9 mouse cellular contexts compared by ENCODE assay signal in the genomic region with DNA sequence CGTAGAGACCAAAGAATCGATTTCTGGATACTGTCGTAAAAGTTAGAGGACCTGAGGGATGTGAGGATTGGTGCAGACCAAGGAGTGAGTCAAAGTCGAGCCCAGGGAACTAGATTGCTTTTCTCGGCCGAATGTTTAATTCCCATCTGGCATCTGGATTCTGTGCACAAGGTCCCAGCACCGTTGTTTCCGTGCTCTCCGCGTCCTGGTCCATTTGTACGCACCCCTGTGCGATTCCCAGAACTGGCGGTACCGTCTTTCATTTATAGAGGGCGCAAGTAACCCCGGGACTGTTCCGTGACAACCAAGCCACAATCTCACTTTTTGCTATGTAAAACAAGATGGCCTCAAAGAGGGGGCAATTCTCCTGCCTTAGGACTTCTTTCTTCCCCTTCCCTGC. TPM values are rescaled to one million over a fixed set of nuclear protein-coding genes. Genes with fewer than 3 reads are reported as not detected.
A peak's percentile ranks its signal among the peaks of the same experiment; 100 is the strongest.
DNase-seq lines count a peak whose midpoint lies in the region; ATAC-seq and TF ChIP-seq lines count a peak whose summit lies in the region.
"Had no signal": no experiment of that assay in that cellular context is flagged by ENCODE, and none has a peak within 500 bp of the region (broad histone marks: within the 10 kb centered on the region; RNA-seq: fewer than 3 reads in every experiment).

No protein-coding gene starts in this region.

- peak; percentile 57 for ATAC-seq in forebrain, embryonic 12.5 days (ENCODE audit: low FRiP score)
- peak; percentile 65 for ATAC-seq in heart, postnatal 0 days (ENCODE audit: insufficient read depth, low read depth)
- ATAC-seq in liver, postnatal 0 days = peak; percentile 57
- peak; percentile 74 for ATAC-seq in neural tube, embryonic 13.5 days (ENCODE audit: low read depth)

- peak; percentile 81 for DNase-seq in c-Kit-positive CD71-positive TER-119-positive erythroid progenitor cells, embryonic 14.5 days (ENCODE audit: low spot score)
- peak; percentile 88 for DNase-seq in heart, postnatal 0 days (ENCODE audit: low spot score)
- peak; percentile 83 to 84 for DNase-seq in kidney, postnatal 36 days
- DNase-seq in liver, postnatal 0 days = peak; percentile 79
- DNase-seq in testis, postnatal 14 days (ENCODE audit: low spot score) = peak; percentile 72

- H3K4me1 ChIP-seq in E14TG2a.4 (replicated peaks; ENCODE audit: low read depth, low read length) = peaks cover 72% of the 10 kb centered on the region
- H3K4me1 ChIP-seq in forebrain, embryonic 12.5 days = peaks cover 28% of the 10 kb centered on the region
- peaks cover 12% of the 10 kb centered on the region for H3K4me1 ChIP-seq in heart, postnatal 0 days (ENCODE audit: control insufficient read depth, insufficient read depth)
- H3K4me1 ChIP-seq in liver, postnatal 0 days (ENCODE audit: insufficient read depth) = peaks cover 9% of the 10 kb centered on the region; the same call in 1 of the 2 replicates
- peaks cover 18% of the 10 kb centered on the region for H3K4me1 ChIP-seq in neural tube, embryonic 13.5 days (replicated peaks)

- TF ChIP-seq CTCF in E14TG2a.4 (conservative IDR thresholded peaks at IDR 0.05; ENCODE audit: low read length) = peak; percentile 15
- TF ChIP-seq CTCF in heart, postnatal 0 days (IDR thresholded peaks at IDR 0.05; ENCODE audit: low read depth) = peak; percentile 51
- TF ChIP-seq CTCF in liver, postnatal 0 days (IDR thresholded peaks at IDR 0.05; ENCODE audit: low read depth) = peak; percentile 77

- no peaks in the 10 kb centered on the region for H3K9me3 ChIP-seq in E14TG2a.4 (ENCODE audit: low read length)
- no peaks in the 10 kb centered on the region for H3K9me3 ChIP-seq in forebrain, embryonic 12.5 days
- no peaks in the 10 kb centered on the region for H3K9me3 ChIP-seq in heart, postnatal 0 days (replicated peaks; ENCODE audit: control insufficient read depth, low read length)
- no peaks in the 10 kb centered on the region for H3K9me3 ChIP-seq in liver, postnatal 0 days (ENCODE audit: low read length)
- no peaks in the 10 kb centered on the region for H3K9me3 ChIP-seq in neural tube, embryonic 13.5 days

- H3K27me3 ChIP-seq in E14TG2a.4 (ENCODE audit: insufficient read depth, low read length) = no peaks in the 10 kb centered on the region
- no peaks in the 10 kb centered on the region for H3K27me3 ChIP-seq in forebrain, embryonic 12.5 days
- no peaks in the 10 kb centered on the region for H3K27me3 ChIP-seq in heart, postnatal 0 days (ENCODE audit: control insufficient read depth, insufficient read depth, low read length)
- H3K27me3 ChIP-seq in liver, postnatal 0 days (ENCODE audit: insufficient read depth, low read length) = no peaks in the 10 kb centered on the region
- no peaks in the 10 kb centered on the region for H3K27me3 ChIP-seq in neural tube, embryonic 13.5 days

- peak overlapping the region; percentile 82 for H3K4me3 ChIP-seq in E14TG2a.4 (replicated peaks; ENCODE audit: low read length)
- H3K4me3 ChIP-seq in forebrain, embryonic 12.5 days (replicated peaks) = peak overlapping the region; percentile 49
- peak overlapping the region; percentile 66 for H3K4me3 ChIP-seq in heart, postnatal 0 days (ENCODE audit: low read depth, low read length)
- H3K4me3 ChIP-seq in liver, postnatal 0 days (ENCODE audit: low read depth, low read length) = peak overlapping the region; percentile 53
- peak overlapping the region; percentile 57 for H3K4me3 ChIP-seq in neural tube, embryonic 13.5 days

- H3K36me3 ChIP-seq in E14TG2a.4 (ENCODE audit: insufficient read depth, low read length) = no peaks in the 10 kb centered on the region
- H3K36me3 ChIP-seq in forebrain, embryonic 12.5 days (replicated peaks) = no peaks in the 10 kb centered on the region
- no peaks in the 10 kb centered on the region for H3K36me3 ChIP-seq in heart, postnatal 0 days (replicated peaks; ENCODE audit: control insufficient read depth, insufficient read depth, low read length)
- H3K36me3 ChIP-seq in liver, postnatal 0 days (replicated peaks; ENCODE audit: insufficient read depth, low read length) = no peaks in the 10 kb centered on the region
- H3K36me3 ChIP-seq in neural tube, embryonic 13.5 days = no peaks in the 10 kb centered on the region

- under 1% methylated on average over 17 of the region's 17 CpGs for WGBS in forebrain, embryonic 12.5 days
- under 1% methylated on average over 17 of the region's 17 CpGs for WGBS in heart, postnatal 0 days
- WGBS in liver, postnatal 0 days (ENCODE audit: insufficient replicate concordance) = under 1% methylated on average over 17 of the region's 17 CpGs
- under 1% methylated on average over 17 of the region's 17 CpGs for WGBS in neural tube, embryonic 13.5 days

- H3K4me2 ChIP-seq in forebrain, embryonic 12.5 days = peak overlapping the region; percentile 58
- peak overlapping the region; percentile 63 for H3K4me2 ChIP-seq in heart, postnatal 0 days (ENCODE audit: low read depth, low read length)
- peak overlapping the region; percentile 84 for H3K4me2 ChIP-seq in liver, postnatal 0 days (ENCODE audit: low read depth, low read length)
- peak overlapping the region; percentile 63 for H3K4me2 ChIP-seq in neural tube, embryonic 13.5 days

- H3K9ac ChIP-seq in forebrain, embryonic 12.5 days = peak overlapping the region; percentile 53
- H3K9ac ChIP-seq in heart, postnatal 0 days (replicated peaks; ENCODE audit: low read depth, low read length) = peak overlapping the region; percentile 74
- peak overlapping the region; percentile 78 for H3K9ac ChIP-seq in liver, postnatal 0 days (replicated peaks)
- H3K9ac ChIP-seq in neural tube, embryonic 13.5 days = peak overlapping the region; percentile 73

- TF ChIP-seq EP300 in heart, postnatal 0 days (IDR thresholded peaks at IDR 0.05; ENCODE audit: low read depth) = no peak; the same call in 1 of the 2 replicates
- no peak for TF ChIP-seq EP300 in liver, postnatal 0 days (IDR thresholded peaks at IDR 0.05; ENCODE audit: low read depth)

- peak overlapping the region; percentile 92 for H3K27ac ChIP-seq in forebrain, embryonic 12.5 days
- peak overlapping the region; percentile 97 for H3K27ac ChIP-seq in heart, postnatal 0 days (ENCODE audit: low read depth)
- peak overlapping the region; percentile 94 for H3K27ac ChIP-seq in liver, postnatal 0 days (ENCODE audit: low read depth)
- peak overlapping the region; percentile 89 for H3K27ac ChIP-seq in neural tube, embryonic 13.5 days (replicated peaks)

RNA-seq across cellular contexts. Expression of gene Abt1, which starts 7.1 kb away (rescaled TPM):
- polyA plus RNA-seq in forebrain, embryonic 12.5 days (2016; fragmentation: Nextera tagmentation; extraction: Ambion mirVana) = 13.0 and 13.2 TPM in 2 replicates
- 6.7 and 7.4 TPM in 2 replicates for total RNA-seq in heart, postnatal 0 days (2014; rRNA removed; ENCODE audit: low replicate concordance)
- polyA plus RNA-seq in heart, postnatal 0 days (2015; fragmentation: Nextera tagmentation; extraction: Ambion mirVana) = 6.8 and 7.2 TPM in 2 replicates
- polyA plus RNA-seq in liver, postnatal 0 days (2015; fragmentation: Nextera tagmentation; extraction: Ambion mirVana) = 4.3 and 4.8 TPM in 2 replicates
- 9.5 and 10.3 TPM in 2 replicates for polyA plus RNA-seq in neural tube, embryonic 13.5 days (2015; fragmentation: Nextera tagmentation; extraction: Ambion mirVana)

RNA-seq across cellular contexts. Expression of gene Btn1a1, which starts 35.0 kb away (rescaled TPM):
- polyA plus RNA-seq in forebrain, embryonic 12.5 days (2016; fragmentation: Nextera tagmentation; extraction: Ambion mirVana) = 0.18 and 0.36 TPM in 2 replicates
- total RNA-seq in heart, postnatal 0 days (2014; rRNA removed; ENCODE audit: low replicate concordance) = 0.27 TPM in 1 of 2 replicates, not detected in the other
- polyA plus RNA-seq in heart, postnatal 0 days (2015; fragmentation: Nextera tagmentation; extraction: Ambion mirVana) = 0.14 and 0.18 TPM in 2 replicates
- 0.92 and 0.96 TPM in 2 replicates for polyA plus RNA-seq in liver, postnatal 0 days (2015; fragmentation: Nextera tagmentation; extraction: Ambion mirVana)
- 0.07 TPM in 1 of 2 replicates, not detected in the other for polyA plus RNA-seq in neural tube, embryonic 13.5 days (2015; fragmentation: Nextera tagmentation; extraction: Ambion mirVana)

RNA-seq across cellular contexts. Expression of gene Btn2a2, which starts 57.9 kb away (rescaled TPM):
- polyA plus RNA-seq in forebrain, embryonic 12.5 days (2016; fragmentation: Nextera tagmentation; extraction: Ambion mirVana) = 0.23 and 0.36 TPM in 2 replicates
- total RNA-seq in heart, postnatal 0 days (2014; rRNA removed; ENCODE audit: low replicate concordance) = not detected in 2 replicates
- 0.04 and 0.15 TPM in 2 replicates for polyA plus RNA-seq in heart, postnatal 0 days (2015; fragmentation: Nextera tagmentation; extraction: Ambion mirVana)
- polyA plus RNA-seq in liver, postnatal 0 days (2015; fragmentation: Nextera tagmentation; extraction: Ambion mirVana) = not detected in 2 replicates
- 0.12 and 0.21 TPM in 2 replicates for polyA plus RNA-seq in neural tube, embryonic 13.5 days (2015; fragmentation: Nextera tagmentation; extraction: Ambion mirVana)
- polyA plus RNA-seq: gonadal fat pad, adult 2 months had no signal

Comparison
In these comparisons a context has a peak if more than half of its experiments do, and no peak if none do; other contexts are left out.
1. Peak in every context shown above with its lines: DNase-seq, ATAC-seq, H3K4me3 ChIP-seq and H3K27ac ChIP-seq.
2. CTCF ChIP-seq: peak in every context shown above with its lines; median percentile 77 in liver, postnatal 0 days; 51 in heart, postnatal 0 days; 15 in E14TG2a.4.